Mouse (Mus musculus) lung, postnatal 0 days (tissue): Measurements from ENCODE around the gene Dand5.

Source experiments
- CTCF ChIP-seq: IDR thresholded peaks from 2 replicates; pipeline ENCODE4 v1.5.1; 2016; ENCODE audit warnings: antibody characterized with exemption, mild to moderate bottlenecking
- EP300 ChIP-seq: IDR thresholded peaks from 2 replicates; pipeline ENCODE4 v1.6.1; 2016; ENCODE audit warnings: antibody characterized with exemption, mild to moderate bottlenecking, control low read depth

- TF ChIP-seq EP300 (no peak), CTCF (no peak)
These were observed 39.9 kb downstream of the Dand5 start for GRCm38 (mm10) chr8:84782680-84783079.
